Mouse (Mus musculus): ENCODE results near the gene Ulbp1.
"Not testable (repeated sequence)": the region's sequence is repeated elsewhere in the genome, so short reads cannot be mapped to it uniquely, and the experiment has no call there.

The Ulbp1 gene

GRCm38 (mm10) chr10:7473197-7473889 lies at the start of gene Ulbp1:
Gene Ulbp1, minus strand, starts transcription at chr10:7473638.
- peak; percentile 82 for DNase-seq (ENCODE audit: low spot score)

- DNase-seq (ENCODE audit: low spot score), result not testable (repeated sequence)
Measured at GRCm38 (mm10) chr10:7498180-7498579, 24.7 kb upstream of the Ulbp1 start.

GRCm38 (mm10) chr10:7492384-7492783 lies 18.9 kb upstream of the Ulbp1 start:
- not testable (repeated sequence) for DNase-seq (ENCODE audit: low spot score)

GRCm38 (mm10) chr10:7483650-7484049 lies 10.2 kb upstream of the Ulbp1 start:
- no peak for DNase-seq (ENCODE audit: low spot score)

- DNase-seq (ENCODE audit: low spot score), result not testable (repeated sequence)
Measured at GRCm38 (mm10) chr10:7474225-7474624, 787 bp upstream of the Ulbp1 start.

GRCm38 (mm10) chr10:7471664-7472063 lies 1.8 kb downstream of the Ulbp1 start:
- DNase-seq (ENCODE audit: low spot score), result no peak

GRCm38 (mm10) chr10:7470457-7470856 lies 3.0 kb downstream of the Ulbp1 start:
- DNase-seq (ENCODE audit: low spot score), result no peak

- DNase-seq (ENCODE audit: low spot score), result peak; percentile 50
Measured at GRCm38 (mm10) chr10:7469716-7470414, 3.6 kb downstream of the Ulbp1 start.

- DNase-seq (ENCODE audit: low spot score), result no peak
Measured at GRCm38 (mm10) chr10:7462006-7462405, 11.4 kb downstream of the Ulbp1 start.

GRCm38 (mm10) chr10:7438928-7439327 lies 34.5 kb downstream of the Ulbp1 start:
- no peak for DNase-seq (ENCODE audit: low spot score)

GRCm38 (mm10) chr10:7393143-7394035 lies 80.0 kb downstream of the Ulbp1 start:
- DNase-seq (ENCODE audit: low spot score), result no peak

GRCm38 (mm10) chr10:7391935-7392930 lies 81.2 kb downstream of the Ulbp1 start:
- DNase-seq (ENCODE audit: low spot score), result no peak

- no peak for DNase-seq (ENCODE audit: low spot score)
Measured at GRCm38 (mm10) chr10:7391561-7391934, 81.9 kb downstream of the Ulbp1 start.

GRCm38 (mm10) chr10:7391108-7391507 lies 82.3 kb downstream of the Ulbp1 start:
- no peak for DNase-seq (ENCODE audit: low spot score)

All from lung, postnatal 25 days (tissue).